Mouse (Mus musculus): ENCODE results near the gene Tmem132a.

Tmem132a gene

GRCm38 (mm10) chr19:10869886-10870527, at the start of gene Tmem132a:
TSS of gene Tmem132a (minus strand) at chr19:10869940.
- no peak for DNase-seq (ENCODE audit: low read depth)

GRCm38 (mm10) chr19:10918321-10918991, 48.7 kb upstream of the Tmem132a start:
- no peak for DNase-seq (ENCODE audit: low read depth)

GRCm38 (mm10) chr19:10916506-10916905, 46.8 kb upstream of the Tmem132a start:
- no peak for DNase-seq (ENCODE audit: low read depth)

- DNase-seq (ENCODE audit: low read depth), result no peak
Observed at GRCm38 (mm10) chr19:10914870-10915269, 45.1 kb upstream of the Tmem132a start.

- DNase-seq (ENCODE audit: low read depth), result no peak
Observed at GRCm38 (mm10) chr19:10914291-10914690, 44.6 kb upstream of the Tmem132a start.

GRCm38 (mm10) chr19:10909087-10909721, 39.5 kb upstream of the Tmem132a start:
- no peak for DNase-seq (ENCODE audit: low read depth)

- peak; percentile 55 for DNase-seq (ENCODE audit: low read depth)
Observed at GRCm38 (mm10) chr19:10907891-10908290, 38.2 kb upstream of the Tmem132a start.

- no peak for DNase-seq (ENCODE audit: low read depth)
Observed at GRCm38 (mm10) chr19:10905728-10906000, 35.9 kb upstream of the Tmem132a start.

GRCm38 (mm10) chr19:10904927-10905727, 35.4 kb upstream of the Tmem132a start:
- peak; percentile 26 for DNase-seq (ENCODE audit: low read depth)

- no peak for DNase-seq (ENCODE audit: low read depth)
Observed at GRCm38 (mm10) chr19:10904512-10904911, 34.8 kb upstream of the Tmem132a start.

GRCm38 (mm10) chr19:10901046-10901445, 31.3 kb upstream of the Tmem132a start:
- DNase-seq (ENCODE audit: low read depth), result no peak

- no peak for DNase-seq (ENCODE audit: low read depth)
Observed at GRCm38 (mm10) chr19:10900315-10900714, 30.6 kb upstream of the Tmem132a start.

- DNase-seq (ENCODE audit: low read depth), result no peak
Observed at GRCm38 (mm10) chr19:10897491-10897890, 27.8 kb upstream of the Tmem132a start.

- no peak for DNase-seq (ENCODE audit: low read depth)
Observed at GRCm38 (mm10) chr19:10896849-10897248, 27.1 kb upstream of the Tmem132a start.

- peak; percentile 40 for DNase-seq (ENCODE audit: low read depth)
Observed at GRCm38 (mm10) chr19:10895708-10896107, 26.0 kb upstream of the Tmem132a start.

- DNase-seq (ENCODE audit: low read depth), result peak; percentile 97
Observed at GRCm38 (mm10) chr19:10895016-10895528, 25.3 kb upstream of the Tmem132a start, which contains the start of gene Prpf19. TSS of gene Prpf19 (plus strand) at chr19:10895231.

GRCm38 (mm10) chr19:10892201-10892600, 22.5 kb upstream of the Tmem132a start:
- no peak for DNase-seq (ENCODE audit: low read depth)

- peak; percentile 89 for DNase-seq (ENCODE audit: low read depth)
Observed at GRCm38 (mm10) chr19:10881426-10882154, 11.8 kb upstream of the Tmem132a start, which contains the start of gene Tmem109. TSS of gene Tmem109 (minus strand) at chr19:10882001.

- peak; percentile 9 for DNase-seq (ENCODE audit: low read depth)
Observed at GRCm38 (mm10) chr19:10880975-10881425, 11.3 kb upstream of the Tmem132a start.

GRCm38 (mm10) chr19:10880085-10880974, 10.6 kb upstream of the Tmem132a start:
- peak; percentile 73 for DNase-seq (ENCODE audit: low read depth)
